Mouse (Mus musculus): ENCODE data around the gene Syt9. TPM values are rescaled to one million over a fixed set of nuclear protein-coding genes. Genes with fewer than 3 reads are reported as not detected.

Syt9 gene
- polyA plus RNA-seq, 1 experiment from 2014 or later: 3.0 TPM

GRCm38 (mm10) chr7:107563727-107564126 is 193.2 kb downstream of the Syt9 start:
- no peaks in the 10 kb centered on the region for H3K27me3 ChIP-seq
- no peak overlapping the region for H3K4me3 ChIP-seq
- H3K36me3 ChIP-seq: no peaks in the 10 kb centered on the region
- no peak overlapping the region for H3K27ac ChIP-seq
- 33% methylated on average over 2 of the region's 2 CpGs for whole genome bisulfite sequencing
- H3K4me2 ChIP-seq (replicated peaks): no peak overlapping the region
- ATAC-seq (ENCODE audit: low FRiP score, low read depth): no peak
- no peak overlapping the region for H3K9ac ChIP-seq
- peaks cover 12% of the 10 kb centered on the region for H3K4me1 ChIP-seq
- H3K9me3 ChIP-seq: no peaks in the 10 kb centered on the region

GRCm38 (mm10) chr7:107567261-107567671 is 196.7 kb downstream of the Syt9 start, which contains the start of gene Olfml1:
Gene Olfml1 (plus strand): TSS chr7:107567446.
- Histone ChIP-seq H3K9me3 (peaks cover 7% of the 10 kb centered on the region; the same call in 1 of the 2 replicates), H3K9ac (peak within 1 kb of the TSS; percentile 70), H3K4me2 (replicated peaks) (peak within 1 kb of the TSS; percentile 80), H3K4me1 (peaks cover 20% of the 10 kb centered on the region), H3K4me3 (peak within 1 kb of the TSS; percentile 59), H3K27ac (peak within 1 kb of the TSS; percentile 97), H3K36me3 (peaks cover 14% of the 10 kb centered on the region), H3K27me3 (no peaks in the 10 kb centered on the region)
- ATAC-seq (ENCODE audit: low FRiP score, low read depth): peak; percentile 96
- 9% methylated on average over 7 of the region's 7 CpGs for WGBS

- WGBS: 27% methylated on average over 5 of the region's 5 CpGs
- Histone ChIP-seq H3K4me2 (replicated peaks) (peak overlapping the region; percentile 80), H3K9me3 (peaks cover 7% of the 10 kb centered on the region), H3K9ac (peak overlapping the region; percentile 70), H3K27ac (peak overlapping the region; percentile 97), H3K4me1 (peaks cover 20% of the 10 kb centered on the region), H3K4me3 (peak overlapping the region; percentile 59), H3K36me3 (peaks cover 18% of the 10 kb centered on the region), H3K27me3 (no peaks in the 10 kb centered on the region)
- no peak; the same call in 1 of the 2 replicates for ATAC-seq (ENCODE audit: low FRiP score, low read depth)
Measured at GRCm38 (mm10) chr7:107567674-107568073, 197.1 kb downstream of the Syt9 start.

- no peak overlapping the region for H3K27ac ChIP-seq
- peaks cover 20% of the 10 kb centered on the region for H3K4me1 ChIP-seq
- peak overlapping the region; percentile 53 for H3K9ac ChIP-seq
- ATAC-seq (ENCODE audit: low FRiP score, low read depth): no peak
- H3K4me2 ChIP-seq (replicated peaks): peak overlapping the region; percentile 80
- H3K4me3 ChIP-seq: peak overlapping the region; percentile 59
- no peaks in the 10 kb centered on the region for H3K27me3 ChIP-seq
- peaks cover 28% of the 10 kb centered on the region for H3K36me3 ChIP-seq
- H3K9me3 ChIP-seq: peaks cover 11% of the 10 kb centered on the region
- WGBS: 51% methylated on average over 4 of the region's 4 CpGs
Measured at GRCm38 (mm10) chr7:107568971-107569370, 198.4 kb downstream of the Syt9 start.

GRCm38 (mm10) chr7:107573856-107574255 is 203.3 kb downstream of the Syt9 start:
- 77% methylated on average over 2 of the region's 2 CpGs for WGBS
- Histone ChIP-seq H3K9me3 (peaks cover 11% of the 10 kb centered on the region), H3K9ac (no peak overlapping the region), H3K36me3 (peaks cover 72% of the 10 kb centered on the region), H3K27me3 (no peaks in the 10 kb centered on the region), H3K4me2 (replicated peaks) (no peak overlapping the region), H3K4me3 (no peak overlapping the region), H3K27ac (no peak overlapping the region), H3K4me1 (peaks cover 7% of the 10 kb centered on the region)
- no peak for ATAC-seq (ENCODE audit: low FRiP score, low read depth)

GRCm38 (mm10) chr7:107574276-107574675 is 203.7 kb downstream of the Syt9 start:
- WGBS: 78% methylated on average over 3 of the region's 3 CpGs
- H3K4me3 ChIP-seq: no peak overlapping the region
- peaks cover 3% of the 10 kb centered on the region for H3K4me1 ChIP-seq
- H3K9ac ChIP-seq: no peak overlapping the region
- no peak overlapping the region for H3K27ac ChIP-seq
- H3K4me2 ChIP-seq (replicated peaks): no peak overlapping the region
- H3K9me3 ChIP-seq: peaks cover 11% of the 10 kb centered on the region
- H3K36me3 ChIP-seq: peaks cover 76% of the 10 kb centered on the region
- H3K27me3 ChIP-seq: no peaks in the 10 kb centered on the region
- no peak for ATAC-seq (ENCODE audit: low FRiP score, low read depth)

GRCm38 (mm10) chr7:107592641-107593040 is 222.1 kb downstream of the Syt9 start:
- WGBS: 54% methylated on average over 2 of the region's 2 CpGs
- 0 out of 2 replicates have a peak, but pooled peaks have one; percentile 45 for ATAC-seq (ENCODE audit: low FRiP score, low read depth)
- Histone ChIP-seq H3K4me3 (no peak overlapping the region), H3K4me1 (peaks cover 23% of the 10 kb centered on the region), H3K9ac (no peak overlapping the region), H3K27me3 (no peaks in the 10 kb centered on the region), H3K9me3 (no peaks in the 10 kb centered on the region), H3K36me3 (peaks cover 31% of the 10 kb centered on the region), H3K4me2 (replicated peaks) (no peak overlapping the region), H3K27ac (no peak overlapping the region)

GRCm38 (mm10) chr7:107593904-107594303 is 223.4 kb downstream of the Syt9 start:
- Histone ChIP-seq H3K9ac (no peak overlapping the region), H3K36me3 (peaks cover 26% of the 10 kb centered on the region), H3K27me3 (no peaks in the 10 kb centered on the region), H3K9me3 (no peaks in the 10 kb centered on the region), H3K4me3 (peak overlapping the region; percentile 54), H3K4me1 (peaks cover 23% of the 10 kb centered on the region), H3K4me2 (replicated peaks) (peak overlapping the region; percentile 94), H3K27ac (no peak overlapping the region)
- peak; percentile 13; the same call in 1 of the 2 replicates for ATAC-seq (ENCODE audit: low FRiP score, low read depth)
- 30% methylated on average over 7 of the region's 7 CpGs for WGBS

- peak; percentile 72 for ATAC-seq (ENCODE audit: low FRiP score, low read depth)
- Histone ChIP-seq H3K4me3 (peak overlapping the region; percentile 54), H3K9me3 (no peaks in the 10 kb centered on the region), H3K9ac (peak overlapping the region; percentile 63; the same call in 1 of the 2 replicates), H3K4me2 (replicated peaks) (peak overlapping the region; percentile 94), H3K36me3 (peaks cover 26% of the 10 kb centered on the region), H3K27me3 (no peaks in the 10 kb centered on the region), H3K27ac (no peak overlapping the region), H3K4me1 (peaks cover 23% of the 10 kb centered on the region)
- 2% methylated on average over 16 of the region's 16 CpGs for WGBS
Measured at GRCm38 (mm10) chr7:107594325-107594856, 223.9 kb downstream of the Syt9 start.

- H3K9me3 ChIP-seq: no peaks in the 10 kb centered on the region
Measured at GRCm38 (mm10) chr7:107594857-107595402, 224.4 kb downstream of the Syt9 start, which contains the start of gene Ppfibp2. Gene Ppfibp2 (plus strand): TSS chr7:107595207.

GRCm38 (mm10) chr7:107595426-107595825 is 224.9 kb downstream of the Syt9 start:
- 17% methylated on average over 13 of the region's 13 CpGs for WGBS
- Histone ChIP-seq H3K27ac (no peak overlapping the region), H3K4me2 (replicated peaks) (peak overlapping the region; percentile 94), H3K9ac (peak overlapping the region; percentile 63), H3K4me3 (peak overlapping the region; percentile 54), H3K4me1 (peaks cover 23% of the 10 kb centered on the region), H3K9me3 (no peaks in the 10 kb centered on the region), H3K36me3 (peaks cover 21% of the 10 kb centered on the region), H3K27me3 (no peaks in the 10 kb centered on the region)
- ATAC-seq (ENCODE audit: low FRiP score, low read depth): no peak

More at GRCm38 (mm10) chr7:107594857-107595402, 224.4 kb downstream of the Syt9 start, which contains the start of gene Ppfibp2:
- Histone ChIP-seq H3K4me2 (replicated peaks) (peak within 1 kb of the TSS; percentile 94), H3K36me3 (peaks cover 26% of the 10 kb centered on the region), H3K27me3 (no peaks in the 10 kb centered on the region), H3K9ac (peak within 1 kb of the TSS; percentile 63), H3K4me3 (peak within 1 kb of the TSS; percentile 54), H3K27ac (no peak within 1 kb of the TSS), H3K4me1 (peaks cover 23% of the 10 kb centered on the region)
- ATAC-seq (ENCODE audit: low FRiP score, low read depth): peak; percentile 91
- WGBS: under 1% methylated on average over 24 of the region's 24 CpGs

GRCm38 (mm10) chr7:107596753-107597152 is 226.2 kb downstream of the Syt9 start:
- peaks cover 23% of the 10 kb centered on the region for H3K4me1 ChIP-seq
- no peak for ATAC-seq (ENCODE audit: low FRiP score, low read depth)

More at GRCm38 (mm10) chr7:107596753-107597152, 226.2 kb downstream of the Syt9 start:
- Histone ChIP-seq H3K4me3 (no peak overlapping the region), H3K27ac (no peak overlapping the region), H3K36me3 (peaks cover 8% of the 10 kb centered on the region), H3K4me2 (replicated peaks) (no peak overlapping the region), H3K27me3 (no peaks in the 10 kb centered on the region), H3K9me3 (no peaks in the 10 kb centered on the region), H3K9ac (no peak overlapping the region)
